Mouse (Mus musculus): ENCODE measurements at regions not wholly inside any gene's neighbourhood (a gene's known extent, or its start where the extent isn't known, plus 50 kb on each side); places are given as distances from the start of the nearest gene placed in this dataset.

- no peak for TF ChIP-seq POLR2A (IDR thresholded peaks at IDR 0.05; ENCODE audit: borderline replicate concordance, extremely low read depth, insufficient read depth, insufficient read length, poor library complexity, severe bottlenecking)
- no peak for TF ChIP-seq CTCF (IDR thresholded peaks at IDR 0.05; ENCODE audit: borderline replicate concordance, extremely low read depth, insufficient read depth, insufficient read length)
- DNase-seq (ENCODE audit: low read depth), result peak; percentile 81
Observed at GRCm38 (mm10) chr8:62284378-62285110, 161.6 kb upstream of the Anxa10 start.

GRCm38 (mm10) chr8:62250551-62250950 is 127.6 kb upstream of the Anxa10 start:
- no peak for DNase-seq (ENCODE audit: low read depth)
- no peak for TF ChIP-seq POLR2A (IDR thresholded peaks at IDR 0.05; ENCODE audit: borderline replicate concordance, extremely low read depth, insufficient read depth, insufficient read length, poor library complexity, severe bottlenecking)
- no peak for TF ChIP-seq CTCF (IDR thresholded peaks at IDR 0.05; ENCODE audit: borderline replicate concordance, extremely low read depth, insufficient read depth, insufficient read length)

All from brain, embryonic 14.5 days (tissue).